Mouse (Mus musculus) liver, embryonic 16.5 days (tissue): Measurements from ENCODE around the gene Sel1l3. TPM values are rescaled to one million over a fixed set of nuclear protein-coding genes. Genes with fewer than 3 reads are reported as not detected.
A peak's percentile ranks its signal among the peaks of the same experiment; 100 is the strongest.

Experiments used
- ATAC-seq: fragments of 200-750 bp; cut with Nextera tagmentation; 2 replicates; pipeline ENCODE4 v1.8.0; 2017; ENCODE audit warnings: low read depth, mild to moderate bottlenecking, moderate number of reproducible peaks, moderate library complexity
- H3K27ac ChIP-seq: fragments of 300-500 bp; sonication (generic); 2 replicates; pipeline ENCODE4 v1.5.1; 2014; ENCODE audit warnings: mild to moderate bottlenecking, low read length
- H3K27me3 ChIP-seq: fragments of 300-500 bp; sonication (generic); 2 replicates; pipeline ENCODE4 v1.6.1; 2014; ENCODE audit warnings: low read depth, low read length, mixed read lengths; ENCODE audit not compliant: control insufficient read depth, insufficient read depth
- H3K36me3 ChIP-seq: fragments of 300-500 bp; sonication (generic); 2 replicates; pipeline ENCODE4 v1.6.1; 2014; ENCODE audit warnings: mild to moderate bottlenecking; ENCODE audit not compliant: control insufficient read depth, insufficient read depth
- H3K4me1 ChIP-seq: fragments of 300-500 bp; sonication (generic); 2 replicates; pipeline ENCODE4 v1.6.1; 2014; ENCODE audit warnings: low read depth, low read length, mixed read lengths; ENCODE audit not compliant: control insufficient read depth
- H3K4me2 ChIP-seq: fragments of 300-500 bp; sonication (generic); 2 replicates; pipeline ENCODE4 v1.6.1; 2014; ENCODE audit warnings: low read depth, low read length, mixed read lengths
- H3K4me3 ChIP-seq: fragments of 300-500 bp; sonication (generic); 2 replicates; pipeline ENCODE4 v1.5.1; 2014; ENCODE audit warnings: low read depth, mild to moderate bottlenecking, low read length
- H3K9ac ChIP-seq: fragments of 300-500 bp; sonication (generic); 2 replicates; pipeline ENCODE4 v1.6.1; 2014; ENCODE audit warnings: low read depth, low read length
- H3K9me3 ChIP-seq: fragments of 300-500 bp; sonication (generic); replicated peaks from 2 replicates; pipeline ENCODE4 v1.6.1; 2016; ENCODE audit warnings: low read length; ENCODE audit not compliant: control insufficient read depth
- WGBS: fragments of 180-500 bp; shearing (Covaris S2); extraction: QIAGEN DNeasy Blood & Tissue Kit; methylation state at CpG from one replicate; pipeline ENCODE4 v1.1.7; 2014; ENCODE audit not compliant: insufficient replicate concordance; 5-methylcytosine and 5-hydroxymethylcytosine counted together
- polyA plus RNA-seq: library from polyadenylated mRNA; unstranded; fragments of >200 nt; fragmentation: Nextera tagmentation; extraction: Ambion mirVana; gene quantifications from 2 replicates; pipeline ENCODE4 v1.2.1, GENCODE M21; 2015

The Sel1l3 gene
- polyA plus RNA-seq, 1 experiment from 2014 or later: 0.21 TPM

DNA sequence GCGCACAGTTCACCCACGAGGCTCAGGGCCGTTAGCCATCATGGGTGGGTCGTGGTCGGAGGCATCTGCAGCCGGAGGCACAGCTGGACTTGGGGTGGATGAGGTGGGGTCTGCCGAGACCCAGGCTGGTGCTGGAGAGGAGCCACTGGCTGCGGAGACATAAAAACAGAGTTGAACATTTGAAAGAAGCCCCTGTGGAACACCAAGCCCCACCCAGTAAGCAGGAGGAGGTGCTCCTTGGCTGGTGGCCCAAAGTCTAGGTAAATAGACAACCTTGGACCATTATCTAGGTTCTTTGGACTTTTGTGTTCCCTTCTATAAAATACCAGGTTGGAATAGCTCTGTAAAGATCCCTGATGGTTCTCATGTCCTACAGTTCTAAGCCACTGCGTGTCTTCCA is 105.7 kb downstream of the Sel1l3 start:
- Histone ChIP-seq H3K4me2 (no peak overlapping the region), H3K4me1 (no peaks in the 10 kb centered on the region), H3K9me3 (no peaks in the 10 kb centered on the region), H3K9ac (no peak overlapping the region), H3K4me3 (no peak overlapping the region), H3K27ac (no peak overlapping the region), H3K36me3 (no peaks in the 10 kb centered on the region), H3K27me3 (no peaks in the 10 kb centered on the region)
- 65% methylated on average over 9 of the region's 9 CpGs for WGBS
- ATAC-seq: no peak

- Histone ChIP-seq H3K9ac (no peak overlapping the region), H3K36me3 (no peaks in the 10 kb centered on the region), H3K27ac (no peak overlapping the region), H3K9me3 (no peaks in the 10 kb centered on the region), H3K4me1 (no peaks in the 10 kb centered on the region; the same call in 1 of the 2 replicates), H3K4me3 (no peak overlapping the region), H3K27me3 (no peaks in the 10 kb centered on the region), H3K4me2 (no peak overlapping the region)
- no peak for ATAC-seq
- 15% methylated on average over 4 of the region's 4 CpGs for WGBS
Observed at GRCm38 (mm10) chr5:53106731-53107130, 107.0 kb downstream of the Sel1l3 start.

DNA sequence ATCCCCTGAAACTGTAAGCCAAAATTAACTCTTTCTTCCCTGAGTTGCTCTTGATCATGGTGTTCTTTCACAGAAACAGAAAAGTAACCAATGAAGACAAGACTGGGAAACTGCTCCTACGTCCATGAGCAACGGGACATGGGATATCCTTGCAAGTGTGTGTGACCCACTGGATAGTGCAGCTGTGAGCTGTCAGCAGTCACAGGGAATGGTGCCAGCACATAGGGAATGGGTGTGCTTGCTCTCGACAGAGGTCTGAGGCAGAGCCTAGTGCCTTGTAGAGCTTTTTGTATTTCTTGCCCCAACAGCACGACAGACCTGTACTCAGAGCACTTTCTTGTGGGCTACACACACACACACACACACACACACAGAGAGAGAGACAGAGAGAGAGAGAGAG is 107.6 kb downstream of the Sel1l3 start:
- Histone ChIP-seq H3K9ac (no peak overlapping the region), H3K27ac (no peak overlapping the region), H3K36me3 (no peaks in the 10 kb centered on the region), H3K4me3 (no peak overlapping the region), H3K4me1 (no peaks in the 10 kb centered on the region; the same call in 1 of the 2 replicates), H3K9me3 (no peaks in the 10 kb centered on the region), H3K27me3 (no peaks in the 10 kb centered on the region), H3K4me2 (no peak overlapping the region)
- WGBS: 57% methylated on average over 4 of the region's 4 CpGs
- ATAC-seq: no peak

- no peak overlapping the region for H3K4me2 ChIP-seq
- no peaks in the 10 kb centered on the region for H3K36me3 ChIP-seq
- no peaks in the 10 kb centered on the region for H3K9me3 ChIP-seq
- no peaks in the 10 kb centered on the region; the same call in 1 of the 2 replicates for H3K4me1 ChIP-seq
- no peak overlapping the region for H3K9ac ChIP-seq
- H3K27ac ChIP-seq: no peak overlapping the region
- H3K4me3 ChIP-seq: no peak overlapping the region
- no peak for ATAC-seq
- no peaks in the 10 kb centered on the region for H3K27me3 ChIP-seq
- 66% methylated on average over 8 of the region's 8 CpGs for WGBS
Observed at GRCm38 (mm10) chr5:53105716-53106115, 108.0 kb downstream of the Sel1l3 start.

DNA sequence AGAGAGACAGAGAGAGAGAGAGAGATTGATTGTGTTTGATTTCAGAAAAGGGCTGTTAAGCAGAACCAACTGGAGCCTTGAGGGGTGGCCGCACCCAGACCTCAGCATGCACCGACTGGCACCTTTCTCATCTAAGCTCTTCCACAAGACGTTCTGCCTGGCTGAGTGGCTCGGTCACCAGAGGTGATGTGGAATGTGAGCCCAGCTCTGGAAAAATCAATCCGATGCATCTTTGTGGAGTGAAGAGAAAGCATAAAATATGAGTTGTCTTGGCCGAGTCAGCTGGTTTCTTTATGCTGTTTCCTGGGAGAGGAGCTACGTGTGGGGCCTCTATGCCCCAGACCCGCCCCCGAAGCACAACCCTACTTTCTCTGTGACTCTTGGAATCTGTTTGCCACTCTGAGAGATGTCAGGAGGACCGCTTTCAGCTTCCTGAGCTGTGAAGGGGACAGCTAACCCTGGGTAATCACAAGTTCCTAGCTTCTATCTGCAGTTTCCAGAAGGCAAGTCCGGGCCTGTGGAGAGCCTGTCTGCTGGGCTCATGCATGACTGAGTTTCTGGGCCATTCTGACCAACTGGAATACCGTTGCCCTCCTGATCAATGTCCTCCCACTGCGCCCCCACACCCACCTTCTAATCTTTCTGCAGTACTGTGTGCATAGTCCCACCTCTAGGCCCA is 109.4 kb downstream of the Sel1l3 start:
- H3K27me3 ChIP-seq: no peaks in the 10 kb centered on the region
- no peaks in the 10 kb centered on the region for H3K36me3 ChIP-seq
- ATAC-seq: no peak
- no peak overlapping the region for H3K4me2 ChIP-seq
- H3K27ac ChIP-seq: no peak overlapping the region
- H3K4me1 ChIP-seq: no peaks in the 10 kb centered on the region; the same call in 1 of the 2 replicates
- H3K9ac ChIP-seq: no peak overlapping the region
- 69% methylated on average over 13 of the region's 13 CpGs for WGBS
- H3K4me3 ChIP-seq: no peak overlapping the region
- H3K9me3 ChIP-seq: no peaks in the 10 kb centered on the region

DNA sequence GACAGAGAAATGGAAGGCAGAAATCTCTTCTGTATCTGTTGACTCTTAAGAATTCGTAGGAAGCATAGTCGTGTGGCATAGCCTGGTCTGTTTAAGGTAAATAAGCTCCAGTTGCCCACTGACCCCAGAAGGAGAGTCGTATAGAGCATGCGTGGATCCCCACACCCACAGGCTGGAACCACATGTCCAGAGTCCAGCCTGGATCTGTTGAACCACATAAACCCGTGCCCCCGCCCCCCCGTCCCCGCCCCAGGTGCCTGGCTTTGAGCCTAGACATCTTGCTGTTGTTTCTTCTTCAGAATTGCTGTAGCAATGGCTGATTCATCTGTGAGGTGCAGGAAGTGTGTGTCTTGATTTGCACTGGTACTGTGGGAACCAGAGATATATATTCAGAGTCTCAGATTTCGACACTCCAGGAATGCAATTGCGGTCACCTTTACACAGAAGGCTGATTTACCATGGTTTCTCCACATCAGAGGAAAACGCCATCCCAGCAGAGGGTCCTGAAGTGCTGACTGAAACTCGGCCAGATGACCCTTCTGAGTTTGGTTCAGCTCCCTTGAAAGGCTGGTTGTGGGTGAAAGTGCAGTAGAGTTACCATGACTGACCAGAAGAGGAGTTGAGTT is 111.8 kb downstream of the Sel1l3 start:
- Histone ChIP-seq H3K27me3 (no peaks in the 10 kb centered on the region), H3K27ac (no peak overlapping the region), H3K4me3 (no peak overlapping the region), H3K9ac (no peak overlapping the region), H3K9me3 (no peaks in the 10 kb centered on the region), H3K36me3 (no peaks in the 10 kb centered on the region), H3K4me1 (no peaks in the 10 kb centered on the region; the same call in 1 of the 2 replicates), H3K4me2 (no peak overlapping the region)
- WGBS: 59% methylated on average over 12 of the region's 12 CpGs
- 0 out of 2 replicates have a peak, but pooled peaks have one; percentile 39 for ATAC-seq

DNA sequence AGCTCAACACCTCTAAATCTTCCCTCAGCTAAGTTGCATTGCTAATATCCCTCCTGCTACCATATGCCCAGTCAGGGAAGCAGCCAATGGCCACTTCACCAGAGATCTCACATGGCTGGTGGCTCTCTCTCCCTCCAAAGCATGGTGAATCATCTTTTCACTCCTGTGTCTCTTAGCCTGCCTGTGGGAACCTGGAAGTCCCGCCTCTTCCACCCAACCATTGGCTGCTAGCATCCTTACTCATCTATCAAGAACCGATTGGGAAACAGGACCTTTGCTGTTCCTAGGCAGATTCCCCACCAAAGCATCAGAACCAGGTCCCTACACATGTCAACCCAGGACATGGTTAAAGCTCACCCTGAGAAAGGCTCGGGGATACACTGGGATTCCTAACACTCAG is 122.4 kb downstream of the Sel1l3 start:
- H3K27me3 ChIP-seq: no peaks in the 10 kb centered on the region
- H3K4me1 ChIP-seq: no peaks in the 10 kb centered on the region
- H3K4me3 ChIP-seq: no peak overlapping the region
- no peak overlapping the region for H3K4me2 ChIP-seq
- ATAC-seq: no peak
- 50% methylated on average over 3 of the region's 3 CpGs for WGBS
- no peak overlapping the region for H3K27ac ChIP-seq
- no peaks in the 10 kb centered on the region for H3K36me3 ChIP-seq
- no peak overlapping the region for H3K9ac ChIP-seq
- H3K9me3 ChIP-seq: no peaks in the 10 kb centered on the region

DNA sequence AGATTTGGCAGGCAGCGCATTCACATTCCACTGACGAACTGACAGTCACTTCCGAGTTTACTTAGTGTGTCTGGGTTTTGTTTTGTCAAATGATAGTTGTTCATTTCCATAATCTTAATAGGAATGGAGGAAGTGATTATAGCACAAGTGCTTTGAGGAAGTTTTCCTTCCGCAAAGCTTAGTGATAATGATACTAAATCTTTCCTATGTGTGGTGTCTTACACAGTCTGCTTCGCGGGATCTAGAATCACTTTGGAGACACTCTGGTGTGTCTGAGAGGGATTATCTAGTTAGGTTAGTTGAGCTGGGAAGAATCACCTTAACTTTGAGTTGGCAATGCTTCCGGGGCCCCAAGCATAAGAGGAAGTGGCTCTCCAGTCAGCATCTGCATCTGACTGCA is 126.3 kb downstream of the Sel1l3 start:
- H3K27ac ChIP-seq: no peak overlapping the region
- ATAC-seq: no peak
- no peaks in the 10 kb centered on the region for H3K9me3 ChIP-seq
- H3K36me3 ChIP-seq: no peaks in the 10 kb centered on the region
- no peaks in the 10 kb centered on the region for H3K4me1 ChIP-seq
- no peak overlapping the region for H3K4me2 ChIP-seq
- no peak overlapping the region for H3K4me3 ChIP-seq
- no peaks in the 10 kb centered on the region for H3K27me3 ChIP-seq
- no peak overlapping the region for H3K9ac ChIP-seq
- WGBS: 65% methylated on average over 7 of the region's 7 CpGs

- H3K27me3 ChIP-seq: no peaks in the 10 kb centered on the region
- 23% methylated on average over 4 of the region's 4 CpGs for WGBS
- H3K27ac ChIP-seq: no peak overlapping the region
- H3K9ac ChIP-seq: no peak overlapping the region
- no peaks in the 10 kb centered on the region for H3K4me1 ChIP-seq
- H3K4me3 ChIP-seq: no peak overlapping the region
- ATAC-seq: no peak
- H3K4me2 ChIP-seq: no peak overlapping the region
- no peaks in the 10 kb centered on the region for H3K36me3 ChIP-seq
- no peaks in the 10 kb centered on the region for H3K9me3 ChIP-seq
Observed at GRCm38 (mm10) chr5:53078453-53078852, 135.3 kb downstream of the Sel1l3 start.
